27 mouse cellular contexts compared by ENCODE assay signal in genomic region chr5:19932102-19932501, GRCm38 (mm10).
"Had no signal": no experiment of that assay in that cellular context is flagged by ENCODE, and none has a peak within 500 bp of the region (broad histone marks: within the 10 kb centered on the region; RNA-seq: fewer than 3 reads in every experiment).

No protein-coding gene starts in this region.

- ATAC-seq: hindbrain, postnatal 0 days; intestine, embryonic 16.5 days; liver, embryonic 12.5 days had no signal

- H3K27me3 ChIP-seq: heart, embryonic 13.5 days; heart, embryonic 15.5 days; hindbrain, embryonic 13.5 days; hindbrain, embryonic 15.5 days; kidney, embryonic 15.5 days; limb, embryonic 13.5 days; limb, embryonic 15.5 days; liver, embryonic 12.5 days had no signal

- H3K27ac ChIP-seq: heart, adult 2 months; heart, embryonic 13.5 days; heart, embryonic 15.5 days; hindbrain, embryonic 13.5 days; hindbrain, embryonic 15.5 days; hindbrain, postnatal 0 days; kidney, embryonic 15.5 days; kidney, postnatal 0 days; limb, embryonic 13.5 days; limb, embryonic 15.5 days; liver, embryonic 12.5 days; liver, embryonic 14.5 days had no signal

- DNase-seq: gastrocnemius, postnatal 14 days; gastrocnemius, postnatal 36 days; heart, adult 11 months; heart, adult 2 months; heart, postnatal 14 days; heart, postnatal 36 days; kidney, adult 11 months; kidney, adult 2 months; kidney, adult 9 months; kidney, postnatal 14 days; kidney, postnatal 36 days; layer of hippocampus, adult 9-11 months; layer of hippocampus, postnatal 36 days; left cerebral cortex, postnatal 4 days had no signal

- H3K9me3 ChIP-seq: heart, embryonic 13.5 days; heart, embryonic 15.5 days; hindbrain, embryonic 13.5 days; hindbrain, embryonic 15.5 days; kidney, embryonic 15.5 days; limb, embryonic 13.5 days; limb, embryonic 15.5 days; liver, embryonic 12.5 days had no signal

- H3K4me1 ChIP-seq: heart, embryonic 13.5 days; heart, embryonic 15.5 days; hindbrain, embryonic 13.5 days; hindbrain, embryonic 15.5 days; kidney, embryonic 15.5 days; limb, embryonic 13.5 days; liver, embryonic 12.5 days had no signal

- H3K36me3 ChIP-seq: heart, embryonic 13.5 days; heart, embryonic 15.5 days; hindbrain, embryonic 13.5 days; hindbrain, embryonic 15.5 days; kidney, embryonic 15.5 days; limb, embryonic 13.5 days; limb, embryonic 15.5 days; liver, embryonic 12.5 days had no signal

- H3K4me3 ChIP-seq: heart, adult 2 months; heart, embryonic 13.5 days; heart, embryonic 15.5 days; hindbrain, embryonic 13.5 days; hindbrain, embryonic 15.5 days; kidney, embryonic 15.5 days; limb, embryonic 13.5 days; limb, embryonic 15.5 days; liver, embryonic 12.5 days had no signal

- H3K4me2 ChIP-seq: heart, embryonic 11.5 days; heart, embryonic 13.5 days; heart, embryonic 15.5 days; hindbrain, embryonic 13.5 days; hindbrain, embryonic 15.5 days; kidney, embryonic 15.5 days; limb, embryonic 13.5 days; limb, embryonic 15.5 days; liver, embryonic 12.5 days had no signal

- H3K9ac ChIP-seq: heart, embryonic 13.5 days; heart, embryonic 15.5 days; hindbrain, embryonic 13.5 days; hindbrain, embryonic 15.5 days; kidney, embryonic 15.5 days; limb, embryonic 13.5 days; limb, embryonic 15.5 days; liver, embryonic 12.5 days; liver, embryonic 14.5 days had no signal
